Mouse (Mus musculus) urinary bladder, postnatal 36 days (tissue): ENCODE measurements around the gene Btbd6.

Experiments
- DNase-seq, 2 experiments: peaks; one replicate each; pipeline ENCODE4 v3.0.0; 2022; ENCODE audit warnings: low spot score in 2 of 2, mixed read lengths in 1 of 2

The Btbd6 gene

GRCm38 (mm10) chr12:112976371-112977073 lies at the start of gene Btbd6:
Gene Btbd6 (plus strand): TSS chr12:112976482.
- DNase-seq = peak; percentile 85 to 90

DNA sequence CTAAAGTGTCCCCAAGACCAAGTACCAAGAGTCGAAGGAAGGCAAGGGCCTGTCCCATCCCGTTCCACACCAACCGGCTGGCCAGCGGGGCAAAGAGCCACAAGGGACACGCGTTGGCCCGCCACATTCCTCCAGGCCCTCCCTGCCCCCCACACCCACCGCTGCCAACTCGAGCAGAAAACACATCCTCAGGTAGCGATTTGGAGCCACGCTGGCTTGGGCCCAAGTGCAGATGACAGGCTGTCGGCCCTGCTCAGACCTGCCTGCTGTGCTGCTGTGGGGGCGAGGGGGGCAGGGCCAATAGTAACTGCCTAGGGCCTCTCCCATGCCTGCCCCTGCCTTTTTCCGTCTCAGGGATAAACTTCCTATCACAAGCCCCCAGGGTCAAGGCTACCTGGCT lies 49.0 kb upstream of the Btbd6 start:
- peak; percentile 70 to 74 for DNase-seq

GRCm38 (mm10) chr12:112928401-112929241 lies 47.7 kb upstream of the Btbd6 start:
- peak; percentile 77 to 79 for DNase-seq

GRCm38 (mm10) chr12:112929562-112930352 lies 46.5 kb upstream of the Btbd6 start, which contains the start of gene Jag2:
Gene Jag2 (minus strand): TSS chr12:112929776.
- DNase-seq = peak in 1 of 2 experiments; percentile 68

DNA sequence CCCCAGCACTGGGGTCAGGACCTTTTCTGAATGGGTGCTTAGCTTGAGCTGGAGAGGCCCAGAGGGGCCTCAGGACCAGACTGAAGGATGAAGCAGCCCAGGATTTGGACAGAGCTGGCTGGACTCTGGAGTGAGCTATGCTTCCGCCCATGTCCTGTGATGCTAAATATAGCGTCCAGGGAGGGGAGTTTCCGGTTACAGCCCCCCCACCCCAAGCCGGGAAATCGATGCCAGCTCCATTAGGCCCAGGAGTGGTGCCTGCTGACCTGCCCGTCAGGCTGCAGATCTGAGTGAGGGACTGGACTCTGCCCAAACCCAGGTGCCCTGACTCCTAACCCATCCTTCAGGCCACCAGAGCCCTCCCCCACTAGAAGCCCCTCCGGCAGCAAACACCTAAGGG lies 43.6 kb upstream of the Btbd6 start:
- DNase-seq = no peak

DNA sequence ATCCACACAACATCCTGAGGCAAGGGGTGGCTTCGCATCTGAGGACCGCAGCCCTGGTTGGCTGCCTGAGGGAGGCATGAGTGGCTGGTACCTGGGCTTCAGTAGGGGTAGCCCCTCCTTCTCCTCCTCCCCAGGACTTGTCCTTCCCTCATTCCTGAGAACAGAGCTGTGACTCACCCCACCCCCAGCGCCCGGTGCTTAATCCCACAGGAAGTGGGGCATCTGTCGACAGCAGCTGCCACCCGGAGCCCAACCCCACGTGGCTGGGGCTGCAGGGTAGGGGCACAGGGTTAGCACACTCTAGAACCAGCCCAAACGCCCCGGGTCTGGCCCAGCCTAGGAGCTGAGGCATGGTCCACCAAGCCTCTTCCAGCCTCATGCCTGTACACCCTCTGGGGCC lies 38.4 kb upstream of the Btbd6 start:
- no peak for DNase-seq

DNA sequence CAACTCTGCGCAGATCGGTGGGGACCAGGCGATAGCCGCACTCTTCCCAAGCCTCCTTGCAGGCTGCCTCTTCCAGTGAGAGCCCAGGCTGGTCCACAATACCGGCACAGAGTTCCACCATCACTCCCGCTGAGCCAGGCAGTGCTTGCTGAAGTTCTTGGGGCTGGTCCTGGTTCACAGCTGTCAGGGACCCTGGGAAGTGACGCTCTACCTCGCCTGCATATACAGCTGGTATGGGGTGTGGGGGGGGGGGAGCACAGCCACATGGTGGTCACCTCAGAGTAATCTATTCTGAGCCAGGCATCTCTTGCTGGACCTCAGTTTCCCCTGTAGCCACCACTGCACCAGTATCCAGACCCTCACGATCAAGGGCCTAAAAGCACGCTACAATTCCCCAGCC lies 37.9 kb upstream of the Btbd6 start:
- no peak for DNase-seq

GRCm38 (mm10) chr12:112938873-112939565 lies 37.3 kb upstream of the Btbd6 start:
- DNase-seq = no peak

DNA sequence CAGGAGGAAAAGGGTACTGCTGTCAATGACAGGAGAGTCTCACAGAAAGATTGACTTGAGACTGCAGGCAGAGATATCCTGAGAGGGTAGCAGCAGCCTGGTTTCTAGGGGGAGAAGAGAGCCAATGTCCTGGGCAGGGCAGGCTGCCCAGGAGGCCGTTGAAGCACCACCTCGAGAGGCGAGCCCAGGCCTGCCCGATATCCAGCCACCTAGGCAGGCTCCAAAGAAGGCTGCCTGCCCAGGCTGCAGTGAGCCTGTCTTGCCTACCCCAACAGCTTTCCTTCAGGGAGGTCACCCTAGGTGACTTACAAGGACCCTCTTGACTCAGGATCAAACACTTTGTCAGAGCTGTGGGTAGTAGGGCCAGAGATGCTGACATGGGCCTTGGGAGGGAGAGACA lies 36.0 kb upstream of the Btbd6 start:
- DNase-seq = no peak

DNA sequence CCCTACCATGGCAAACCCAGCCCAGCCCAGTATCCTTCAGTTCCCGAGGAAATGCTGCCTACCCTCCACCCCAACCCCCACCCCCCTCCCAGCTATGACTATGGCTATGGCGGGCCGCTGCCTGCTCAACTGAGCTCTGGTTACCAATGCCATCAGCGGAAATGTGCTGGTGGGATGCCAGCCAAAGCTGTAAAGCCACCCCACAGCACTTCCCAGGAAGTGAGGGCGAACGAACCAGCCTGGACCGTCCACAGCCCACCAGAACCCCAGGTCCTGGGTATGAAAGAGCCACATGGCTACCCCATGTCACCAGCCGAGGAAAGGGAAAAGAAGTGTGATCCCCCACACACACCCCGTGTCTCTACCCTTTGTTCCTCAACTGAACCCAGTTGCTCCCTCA lies 35.6 kb upstream of the Btbd6 start:
- no peak for DNase-seq

- DNase-seq = no peak
Observed at GRCm38 (mm10) chr12:112941156-112941775, 35.0 kb upstream of the Btbd6 start.

DNA sequence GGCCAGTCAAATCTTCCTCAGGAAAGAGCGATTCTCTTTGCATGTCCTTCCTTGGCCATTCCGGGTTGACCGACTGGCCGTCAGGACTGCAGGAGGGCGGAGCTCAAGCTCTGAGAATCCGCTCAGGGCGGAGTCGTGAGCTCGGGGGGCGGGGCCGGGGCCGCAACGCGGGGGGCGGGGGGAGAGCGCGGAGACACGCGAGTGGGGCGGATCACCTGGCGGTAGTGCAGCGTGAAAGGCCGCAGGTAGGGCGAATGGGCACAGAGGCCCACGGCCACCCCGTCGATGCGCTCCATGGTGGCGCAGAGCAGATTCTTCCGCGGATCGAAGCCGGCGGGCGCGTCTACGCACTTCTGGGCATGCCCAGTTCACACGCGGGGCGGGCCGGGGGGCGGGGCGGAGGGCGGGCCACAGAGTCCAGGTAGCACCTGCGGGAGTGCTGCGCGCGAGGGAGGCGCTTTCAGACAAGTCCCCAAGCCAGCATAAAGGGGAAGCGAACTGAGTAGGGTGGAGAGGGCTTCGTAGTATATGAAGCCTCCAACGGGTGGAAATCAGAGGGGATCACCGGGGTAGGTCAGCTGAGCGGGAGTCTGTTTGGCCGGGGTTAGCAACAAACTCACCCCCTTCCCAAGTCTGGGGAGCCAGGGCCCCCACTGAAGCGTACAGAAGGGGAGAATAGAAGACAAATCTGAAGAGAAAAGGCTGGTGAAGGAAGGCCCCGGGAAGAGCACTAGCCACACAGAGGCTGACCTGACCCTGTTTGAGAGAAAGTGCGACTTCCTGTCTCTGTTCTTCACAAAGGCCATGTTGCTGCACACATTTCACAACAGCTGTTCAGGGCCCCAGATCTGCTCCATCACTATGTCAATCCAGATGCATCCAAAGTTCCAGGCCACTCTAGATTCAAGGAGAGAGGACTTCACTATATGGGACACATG lies 34.2 kb upstream of the Btbd6 start, which contains the start of gene Nudt14:
Nudt14 (minus strand) TSS at position 349 of the 938 bp plus-strand sequence.
- peak; percentile 75 to 77 for DNase-seq

- no peak for DNase-seq
Observed at GRCm38 (mm10) chr12:112943669-112944068, 32.6 kb upstream of the Btbd6 start.

DNA sequence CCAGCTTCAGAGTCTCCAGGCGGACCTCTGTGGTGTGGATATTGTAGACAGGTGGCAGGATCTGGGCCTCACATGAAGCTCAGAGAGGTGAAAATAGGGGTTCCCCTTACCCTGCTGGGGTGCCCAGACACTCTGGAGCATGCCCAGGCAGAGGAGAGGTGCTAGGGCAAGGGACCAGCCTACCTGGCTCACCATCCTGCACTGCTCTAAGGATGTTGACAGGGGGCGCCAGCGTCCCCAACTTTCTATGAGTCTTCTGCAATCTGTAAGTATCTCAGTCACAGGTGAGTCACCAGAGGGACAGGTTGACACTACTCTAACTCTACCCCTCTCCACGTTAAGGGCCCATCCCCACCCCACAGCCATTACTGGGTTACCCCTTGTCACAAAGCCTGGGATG lies 29.0 kb upstream of the Btbd6 start:
- no peak for DNase-seq

- DNase-seq = peak; percentile 81 to 90
Observed at GRCm38 (mm10) chr12:112950040-112950760, 26.1 kb upstream of the Btbd6 start.

DNA sequence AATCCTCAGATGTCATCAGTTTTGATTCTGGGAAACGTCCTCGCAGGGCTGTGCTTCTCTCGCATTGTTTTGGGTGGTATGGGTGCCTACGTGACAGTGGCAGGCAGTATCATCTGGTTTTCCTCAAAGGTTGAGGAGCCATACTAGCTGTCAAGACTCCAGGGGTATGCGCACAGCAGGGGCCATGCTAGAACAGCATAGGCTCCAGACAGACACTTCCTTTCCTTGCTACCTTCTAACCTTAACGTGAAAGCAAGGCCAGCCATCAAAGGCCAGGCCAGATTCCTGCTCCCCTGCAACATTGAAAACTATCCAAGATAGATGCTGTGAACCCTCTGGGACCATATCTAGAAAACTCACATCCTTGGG lies 25.5 kb upstream of the Btbd6 start:
- DNase-seq = no peak

DNA sequence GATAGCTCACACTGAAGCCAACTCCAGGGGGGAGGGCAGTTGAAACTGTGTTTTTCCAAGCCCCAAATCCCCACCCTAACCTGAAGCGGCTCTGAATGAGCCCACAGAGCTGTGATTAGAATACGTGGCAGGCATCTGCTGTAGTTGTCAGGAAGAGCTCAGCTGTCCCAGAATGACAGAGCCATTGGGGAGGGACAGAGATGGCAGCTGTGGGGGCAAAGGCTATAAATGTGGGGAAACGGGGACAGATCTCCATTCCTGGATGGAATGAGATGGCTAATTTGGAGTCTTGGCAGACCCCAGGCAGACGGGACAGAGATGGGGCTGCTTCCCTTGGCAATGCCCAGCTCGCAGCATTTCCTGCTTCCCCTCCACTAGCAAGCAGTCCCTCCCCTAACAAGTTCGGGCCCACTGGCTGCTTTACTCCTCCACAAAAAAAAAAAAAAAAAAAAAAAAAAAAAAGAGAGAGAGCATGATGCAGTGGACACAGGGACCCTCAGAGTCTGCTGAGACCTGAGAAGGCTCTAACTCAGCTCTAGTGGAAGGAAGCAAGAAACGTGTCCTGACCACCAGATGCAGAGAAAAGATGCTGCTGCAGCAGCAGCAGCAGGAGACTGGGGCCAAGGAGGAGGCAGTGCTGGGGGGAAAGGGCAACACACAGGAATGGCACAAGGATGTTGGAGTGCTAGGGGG lies 25.0 kb upstream of the Btbd6 start:
- no peak for DNase-seq

DNA sequence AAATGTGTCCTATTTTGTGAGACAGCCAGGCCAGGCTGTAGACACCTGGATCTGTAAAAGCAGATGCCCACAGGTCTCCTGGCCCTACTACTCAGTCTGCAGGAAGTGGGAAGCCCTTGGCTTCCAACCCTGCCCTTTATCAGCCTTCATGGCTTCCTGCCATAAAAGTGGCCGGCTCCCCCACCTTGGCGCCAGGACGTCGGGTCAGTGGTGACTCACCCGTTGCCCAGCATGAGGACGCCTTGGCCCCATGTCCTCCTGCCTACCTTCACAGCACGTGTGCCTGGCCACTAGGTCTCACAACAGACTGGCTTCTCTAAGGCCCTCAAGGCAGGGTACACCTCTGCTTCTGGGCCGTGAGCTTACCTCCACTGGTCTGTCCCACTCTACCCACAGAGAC lies 23.8 kb upstream of the Btbd6 start:
- peak; percentile 82 to 87 for DNase-seq
